Mouse (Mus musculus): ENCODE measurements around the gene Arhgap25. TPM values are rescaled to one million over a fixed set of nuclear protein-coding genes. Genes with fewer than 3 reads are reported as not detected.
"Not testable (repeated sequence)": the region's sequence is repeated elsewhere in the genome, so short reads cannot be mapped to it uniquely, and the experiment has no call there.

Arhgap25 gene
- polyA plus RNA-seq, 1 experiment from 2014 or later = 7.6 TPM

DNA sequence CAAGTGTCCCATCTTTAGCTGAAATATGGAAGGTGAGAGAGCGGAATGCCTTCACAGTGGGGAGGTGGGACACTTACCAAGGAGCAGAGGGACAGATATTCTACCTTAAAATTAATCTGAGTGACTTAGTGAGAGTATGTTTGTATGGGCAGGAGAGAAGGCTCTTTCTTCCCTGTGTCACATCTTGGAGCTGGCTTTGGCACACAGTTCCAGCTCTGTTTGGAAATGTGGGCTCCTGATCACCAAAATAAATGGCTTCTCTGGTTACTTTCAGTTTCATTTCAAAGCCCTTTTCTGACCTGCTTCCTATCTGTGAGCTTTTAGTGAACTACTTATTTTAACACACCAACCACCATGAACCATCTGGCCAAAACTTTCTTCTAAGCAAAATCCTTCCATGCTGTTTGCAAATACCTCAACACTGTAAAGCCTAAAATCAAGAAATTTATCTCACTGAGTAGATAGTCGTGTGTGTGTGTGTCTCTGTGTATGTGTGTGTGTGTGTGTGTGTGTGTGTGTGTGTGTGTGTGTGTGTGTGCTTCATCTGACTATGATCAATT is 1.5 kb downstream of the Arhgap25 start:
- no peaks in the 10 kb centered on the region for H3K9me3 ChIP-seq
- no peak overlapping the region for H3K4me2 ChIP-seq
- no peak overlapping the region for H3K9ac ChIP-seq
- H3K36me3 ChIP-seq = no peaks in the 10 kb centered on the region
- H3K4me3 ChIP-seq = no peak overlapping the region
- ATAC-seq (ENCODE audit: insufficient number of reproducible peaks, low FRiP score, low TSS enrichment, low read depth) = no peak
- H3K27ac ChIP-seq = no peak overlapping the region
- WGBS = 82% methylated on average over 2 of the region's 2 CpGs
- peaks cover 6% of the 10 kb centered on the region for H3K4me1 ChIP-seq
- H3K27me3 ChIP-seq = no peaks in the 10 kb centered on the region

DNA sequence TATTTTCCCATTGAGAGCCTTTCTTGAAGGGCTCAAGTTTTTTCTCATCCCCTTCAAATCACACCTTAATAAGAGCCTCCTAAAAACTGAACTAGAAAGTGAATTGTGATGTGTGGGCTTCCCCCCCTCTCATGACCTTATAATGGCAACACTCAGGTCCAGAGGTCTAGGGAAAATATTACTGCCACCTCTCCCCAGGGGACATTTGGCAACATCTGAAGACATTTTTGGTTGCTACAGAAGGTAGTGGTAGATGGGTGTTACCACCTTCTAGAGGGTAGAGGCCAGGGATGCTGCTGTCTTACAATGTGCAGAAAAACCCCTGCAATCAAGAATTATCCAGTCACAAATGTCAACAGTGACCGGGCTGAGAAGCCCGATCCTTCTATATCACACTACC is 2.7 kb downstream of the Arhgap25 start:
- Histone ChIP-seq H3K27ac (no peak overlapping the region), H3K4me1 (peaks cover 6% of the 10 kb centered on the region), H3K27me3 (no peaks in the 10 kb centered on the region), H3K9ac (no peak overlapping the region), H3K4me2 (no peak overlapping the region), H3K4me3 (no peak overlapping the region), H3K36me3 (no peaks in the 10 kb centered on the region), H3K9me3 (no peaks in the 10 kb centered on the region)
- ATAC-seq (ENCODE audit: insufficient number of reproducible peaks, low FRiP score, low TSS enrichment, low read depth) = no peak
- WGBS = 86% methylated on average over 2 of the region's 2 CpGs

- 88% methylated on average over 6 of the region's 6 CpGs for WGBS
- no peaks in the 10 kb centered on the region for H3K9me3 ChIP-seq
- H3K4me3 ChIP-seq = no peak overlapping the region
- no peak overlapping the region for H3K9ac ChIP-seq
- H3K36me3 ChIP-seq = no peaks in the 10 kb centered on the region
- peaks cover 1% of the 10 kb centered on the region for H3K4me1 ChIP-seq
- H3K4me2 ChIP-seq = no peak overlapping the region
- no peak overlapping the region for H3K27ac ChIP-seq
- H3K27me3 ChIP-seq = no peaks in the 10 kb centered on the region
- ATAC-seq (ENCODE audit: insufficient number of reproducible peaks, low FRiP score, low TSS enrichment, low read depth) = no peak
These were observed 5.1 kb downstream of the Arhgap25 start for GRCm38 (mm10) chr6:87527846-87528557.

- H3K4me3 ChIP-seq = no peak overlapping the region
- H3K27ac ChIP-seq = no peak overlapping the region
- H3K4me2 ChIP-seq = no peak overlapping the region
- H3K9ac ChIP-seq = no peak overlapping the region
- no peak for ATAC-seq (ENCODE audit: insufficient number of reproducible peaks, low FRiP score, low TSS enrichment, low read depth)
- H3K9me3 ChIP-seq = no peaks in the 10 kb centered on the region
- WGBS = 89% methylated on average over 4 of the region's 4 CpGs
- H3K4me1 ChIP-seq = no peaks in the 10 kb centered on the region
- H3K27me3 ChIP-seq = no peaks in the 10 kb centered on the region
- no peaks in the 10 kb centered on the region for H3K36me3 ChIP-seq
These were observed 5.7 kb downstream of the Arhgap25 start for GRCm38 (mm10) chr6:87527366-87527765.

- Histone ChIP-seq H3K36me3 (no peaks in the 10 kb centered on the region), H3K27ac (no peak overlapping the region), H3K27me3 (no peaks in the 10 kb centered on the region), H3K9ac (no peak overlapping the region), H3K9me3 (no peaks in the 10 kb centered on the region), H3K4me1 (no peaks in the 10 kb centered on the region), H3K4me3 (no peak overlapping the region), H3K4me2 (no peak overlapping the region)
- 85% methylated on average over 10 of the region's 10 CpGs for WGBS
- ATAC-seq (ENCODE audit: insufficient number of reproducible peaks, low FRiP score, low TSS enrichment, low read depth) = no peak
These were observed 7.9 kb downstream of the Arhgap25 start for GRCm38 (mm10) chr6:87525126-87525525.

- no peak for ATAC-seq (ENCODE audit: insufficient number of reproducible peaks, low FRiP score, low TSS enrichment, low read depth)
- Histone ChIP-seq H3K9me3 (no peaks in the 10 kb centered on the region), H3K4me1 (no peaks in the 10 kb centered on the region), H3K4me3 (no peak overlapping the region), H3K27ac (no peak overlapping the region), H3K4me2 (no peak overlapping the region), H3K36me3 (no peaks in the 10 kb centered on the region), H3K27me3 (no peaks in the 10 kb centered on the region), H3K9ac (no peak overlapping the region)
- WGBS = 92% methylated on average over 4 of the region's 4 CpGs
These were observed 8.8 kb downstream of the Arhgap25 start for GRCm38 (mm10) chr6:87524281-87524680.

DNA sequence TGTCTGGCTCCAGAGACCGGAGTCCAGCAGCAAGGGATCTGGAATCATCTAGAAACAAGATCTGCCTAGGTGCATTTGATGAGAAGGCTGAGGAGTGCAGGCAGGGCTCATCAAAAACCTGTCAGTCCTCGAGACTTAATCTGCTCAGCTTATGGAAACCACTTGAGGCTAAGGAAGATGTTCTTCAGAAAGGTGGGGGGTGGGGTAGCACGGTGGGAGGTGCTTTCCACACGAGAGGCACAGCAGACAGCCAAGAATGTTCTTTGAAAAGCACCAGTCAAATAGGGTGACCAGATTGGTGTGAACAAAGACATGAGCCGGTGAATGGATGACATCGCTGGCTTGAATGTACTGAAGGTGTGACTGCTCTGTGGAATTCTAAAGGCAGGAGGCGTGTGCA is 9.3 kb downstream of the Arhgap25 start:
- Histone ChIP-seq H3K36me3 (no peaks in the 10 kb centered on the region), H3K9me3 (no peaks in the 10 kb centered on the region), H3K4me2 (no peak overlapping the region), H3K9ac (no peak overlapping the region), H3K4me3 (no peak overlapping the region), H3K27ac (no peak overlapping the region), H3K4me1 (no peaks in the 10 kb centered on the region), H3K27me3 (no peaks in the 10 kb centered on the region)
- 66% methylated on average over 7 of the region's 7 CpGs for WGBS
- ATAC-seq (ENCODE audit: insufficient number of reproducible peaks, low FRiP score, low TSS enrichment, low read depth) = no peak

- Histone ChIP-seq H3K9me3 (no peaks in the 10 kb centered on the region), H3K9ac (no peak overlapping the region), H3K4me2 (no peak overlapping the region), H3K27me3 (no peaks in the 10 kb centered on the region), H3K4me1 (no peaks in the 10 kb centered on the region), H3K27ac (no peak overlapping the region), H3K36me3 (no peaks in the 10 kb centered on the region), H3K4me3 (no peak overlapping the region)
- no peak for ATAC-seq (ENCODE audit: insufficient number of reproducible peaks, low FRiP score, low TSS enrichment, low read depth)
- 69% methylated on average over 2 of the region's 2 CpGs for WGBS
These were observed 10.0 kb downstream of the Arhgap25 start for GRCm38 (mm10) chr6:87523085-87523484.

- Histone ChIP-seq H3K27ac (no peak overlapping the region), H3K4me1 (no peaks in the 10 kb centered on the region), H3K36me3 (no peaks in the 10 kb centered on the region), H3K27me3 (no peaks in the 10 kb centered on the region), H3K4me2 (no peak overlapping the region), H3K9ac (no peak overlapping the region), H3K4me3 (no peak overlapping the region), H3K9me3 (no peaks in the 10 kb centered on the region)
- 21% methylated on average over 3 of the region's 3 CpGs for WGBS
- ATAC-seq (ENCODE audit: insufficient number of reproducible peaks, low FRiP score, low TSS enrichment, low read depth) = no peak
These were observed 10.8 kb downstream of the Arhgap25 start for GRCm38 (mm10) chr6:87522236-87522635.

GRCm38 (mm10) chr6:87521705-87522104 is 11.4 kb downstream of the Arhgap25 start:
- H3K4me1 ChIP-seq, H3K36me3 ChIP-seq, H3K9ac ChIP-seq, H3K27ac ChIP-seq, H3K27me3 ChIP-seq, H3K4me2 ChIP-seq, H3K4me3 ChIP-seq, H3K9me3 ChIP-seq: not testable (repeated sequence)
- 84% methylated on average over 6 of the region's 6 CpGs for WGBS
- ATAC-seq (ENCODE audit: insufficient number of reproducible peaks, low FRiP score, low TSS enrichment, low read depth) = 0 out of 2 replicates have a peak, but pooled peaks have one; percentile 30

GRCm38 (mm10) chr6:87520572-87520971 is 12.5 kb downstream of the Arhgap25 start:
- ATAC-seq (ENCODE audit: insufficient number of reproducible peaks, low FRiP score, low TSS enrichment, low read depth) = no peak
- WGBS = 71% methylated on average over 8 of the region's 8 CpGs
- Histone ChIP-seq H3K27me3 (no peaks in the 10 kb centered on the region), H3K4me2 (no peak overlapping the region), H3K4me1 (no peaks in the 10 kb centered on the region), H3K9ac (no peak overlapping the region), H3K4me3 (no peak overlapping the region), H3K36me3 (no peaks in the 10 kb centered on the region), H3K9me3 (no peaks in the 10 kb centered on the region), H3K27ac (no peak overlapping the region)

GRCm38 (mm10) chr6:87519809-87520208 is 13.2 kb downstream of the Arhgap25 start:
- H3K4me3 ChIP-seq = no peak overlapping the region
- H3K4me1 ChIP-seq = no peaks in the 10 kb centered on the region
- ATAC-seq (ENCODE audit: insufficient number of reproducible peaks, low FRiP score, low TSS enrichment, low read depth) = no peak
- WGBS = 82% methylated on average over 11 of the region's 11 CpGs
- H3K9ac ChIP-seq = no peak overlapping the region
- H3K4me2 ChIP-seq = no peak overlapping the region
- no peaks in the 10 kb centered on the region for H3K36me3 ChIP-seq
- no peak overlapping the region for H3K27ac ChIP-seq
- H3K9me3 ChIP-seq = no peaks in the 10 kb centered on the region
- no peaks in the 10 kb centered on the region for H3K27me3 ChIP-seq
